Mouse (Mus musculus) c-Kit-positive CD71-positive TER-119-negative erythroid progenitor cells, embryonic 14.5 days (primary cell): ENCODE results near the gene Nudt14.

Experiments used
- DNase-seq: peaks from one replicate; pipeline ENCODE4 v3.0.0-alpha.2; 2013; ENCODE audit warnings: low read depth

Gene Nudt14

DNA sequence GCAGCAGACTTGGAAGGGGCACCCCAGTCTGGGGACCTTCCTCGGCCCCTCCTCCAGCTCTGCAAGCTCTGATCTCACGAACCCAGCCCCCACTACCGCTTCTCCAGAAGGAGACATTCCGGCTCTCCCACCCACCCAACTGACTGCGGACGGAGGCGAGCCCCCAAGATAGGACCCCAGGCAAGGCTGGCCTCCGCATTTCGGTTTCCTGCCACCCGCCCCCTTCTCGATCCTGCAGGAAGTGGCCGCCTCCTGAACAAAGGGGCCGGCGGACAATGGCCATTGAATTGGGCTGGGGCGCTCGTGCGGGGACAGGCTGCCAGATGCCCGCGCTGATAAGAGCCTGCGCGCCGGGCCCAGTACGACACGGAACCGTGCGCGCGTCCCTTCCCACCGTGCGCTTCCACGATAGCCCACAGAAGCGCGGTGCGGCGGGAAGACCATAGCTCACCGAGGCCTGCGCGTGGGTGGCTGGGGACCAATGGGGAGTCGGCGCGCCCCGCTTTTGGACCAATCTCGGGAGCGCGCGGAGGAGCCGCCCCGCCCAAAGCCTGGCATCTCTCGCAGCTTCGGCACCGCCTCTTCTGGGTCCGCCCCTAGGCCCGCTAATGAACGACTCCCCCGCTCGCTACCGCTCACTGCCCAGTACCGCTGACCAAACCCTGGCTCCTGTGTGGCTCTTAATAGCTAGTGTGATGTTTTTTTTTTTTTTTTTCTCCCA is 8.3 kb upstream of the Nudt14 start:
- DNase-seq, result peak; percentile 77

DNA sequence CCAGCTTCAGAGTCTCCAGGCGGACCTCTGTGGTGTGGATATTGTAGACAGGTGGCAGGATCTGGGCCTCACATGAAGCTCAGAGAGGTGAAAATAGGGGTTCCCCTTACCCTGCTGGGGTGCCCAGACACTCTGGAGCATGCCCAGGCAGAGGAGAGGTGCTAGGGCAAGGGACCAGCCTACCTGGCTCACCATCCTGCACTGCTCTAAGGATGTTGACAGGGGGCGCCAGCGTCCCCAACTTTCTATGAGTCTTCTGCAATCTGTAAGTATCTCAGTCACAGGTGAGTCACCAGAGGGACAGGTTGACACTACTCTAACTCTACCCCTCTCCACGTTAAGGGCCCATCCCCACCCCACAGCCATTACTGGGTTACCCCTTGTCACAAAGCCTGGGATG is 5.4 kb upstream of the Nudt14 start:
- peak; percentile 37 for DNase-seq

DNA sequence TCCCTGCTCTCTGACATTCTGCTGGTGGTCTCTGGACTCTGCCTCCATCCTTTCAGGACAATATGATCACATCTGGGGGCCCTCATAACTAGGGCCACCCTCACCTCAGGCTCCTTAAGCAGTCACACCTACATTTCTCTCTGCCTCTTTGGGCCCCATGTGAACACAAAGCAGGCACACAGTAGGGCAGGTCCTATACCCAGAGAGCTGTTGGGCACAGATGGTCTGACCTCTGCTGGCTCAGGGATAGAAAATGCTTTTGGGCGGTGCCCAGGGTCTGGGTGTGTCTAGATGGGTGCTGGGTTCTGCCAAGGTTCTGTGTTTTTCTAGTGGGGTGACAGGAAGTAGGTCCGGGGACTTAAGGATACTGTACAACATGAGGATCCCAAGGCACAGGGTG is 1.7 kb upstream of the Nudt14 start:
- DNase-seq, result no peak

DNA sequence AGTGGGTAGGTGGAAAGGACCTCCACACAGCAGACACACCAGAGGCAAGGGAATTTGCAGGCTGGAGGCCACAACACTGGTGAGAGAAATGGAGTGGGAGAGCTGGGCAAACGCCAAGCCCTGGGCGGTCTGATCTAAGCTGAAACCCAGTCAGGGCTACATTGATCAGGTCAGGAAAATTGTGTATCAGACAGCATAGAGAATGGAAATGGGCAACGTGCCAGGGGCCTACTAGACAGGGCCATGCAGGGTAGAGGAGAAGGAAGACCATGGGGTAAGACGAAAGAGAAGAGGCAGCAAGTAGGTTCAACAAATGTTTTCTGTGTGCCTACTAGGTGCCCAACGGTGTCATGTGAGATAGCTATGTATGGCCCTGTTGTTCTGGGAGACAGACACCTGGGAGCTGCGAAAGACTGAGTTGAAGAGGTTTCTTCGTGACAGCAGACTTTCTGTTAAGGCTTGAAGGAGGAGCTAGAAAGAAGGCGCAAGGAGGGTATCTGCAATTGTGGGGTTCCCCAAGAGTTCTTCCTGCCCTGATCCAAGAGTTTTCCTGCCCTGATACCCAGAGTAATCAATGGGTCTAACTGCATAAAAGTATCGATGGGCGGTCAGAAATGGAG is 658 bp downstream of the Nudt14 start:
- no peak for DNase-seq

DNA sequence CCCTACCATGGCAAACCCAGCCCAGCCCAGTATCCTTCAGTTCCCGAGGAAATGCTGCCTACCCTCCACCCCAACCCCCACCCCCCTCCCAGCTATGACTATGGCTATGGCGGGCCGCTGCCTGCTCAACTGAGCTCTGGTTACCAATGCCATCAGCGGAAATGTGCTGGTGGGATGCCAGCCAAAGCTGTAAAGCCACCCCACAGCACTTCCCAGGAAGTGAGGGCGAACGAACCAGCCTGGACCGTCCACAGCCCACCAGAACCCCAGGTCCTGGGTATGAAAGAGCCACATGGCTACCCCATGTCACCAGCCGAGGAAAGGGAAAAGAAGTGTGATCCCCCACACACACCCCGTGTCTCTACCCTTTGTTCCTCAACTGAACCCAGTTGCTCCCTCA is 1.2 kb downstream of the Nudt14 start:
- DNase-seq, result no peak

DNA sequence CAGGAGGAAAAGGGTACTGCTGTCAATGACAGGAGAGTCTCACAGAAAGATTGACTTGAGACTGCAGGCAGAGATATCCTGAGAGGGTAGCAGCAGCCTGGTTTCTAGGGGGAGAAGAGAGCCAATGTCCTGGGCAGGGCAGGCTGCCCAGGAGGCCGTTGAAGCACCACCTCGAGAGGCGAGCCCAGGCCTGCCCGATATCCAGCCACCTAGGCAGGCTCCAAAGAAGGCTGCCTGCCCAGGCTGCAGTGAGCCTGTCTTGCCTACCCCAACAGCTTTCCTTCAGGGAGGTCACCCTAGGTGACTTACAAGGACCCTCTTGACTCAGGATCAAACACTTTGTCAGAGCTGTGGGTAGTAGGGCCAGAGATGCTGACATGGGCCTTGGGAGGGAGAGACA is 1.7 kb downstream of the Nudt14 start:
- no peak for DNase-seq

DNA sequence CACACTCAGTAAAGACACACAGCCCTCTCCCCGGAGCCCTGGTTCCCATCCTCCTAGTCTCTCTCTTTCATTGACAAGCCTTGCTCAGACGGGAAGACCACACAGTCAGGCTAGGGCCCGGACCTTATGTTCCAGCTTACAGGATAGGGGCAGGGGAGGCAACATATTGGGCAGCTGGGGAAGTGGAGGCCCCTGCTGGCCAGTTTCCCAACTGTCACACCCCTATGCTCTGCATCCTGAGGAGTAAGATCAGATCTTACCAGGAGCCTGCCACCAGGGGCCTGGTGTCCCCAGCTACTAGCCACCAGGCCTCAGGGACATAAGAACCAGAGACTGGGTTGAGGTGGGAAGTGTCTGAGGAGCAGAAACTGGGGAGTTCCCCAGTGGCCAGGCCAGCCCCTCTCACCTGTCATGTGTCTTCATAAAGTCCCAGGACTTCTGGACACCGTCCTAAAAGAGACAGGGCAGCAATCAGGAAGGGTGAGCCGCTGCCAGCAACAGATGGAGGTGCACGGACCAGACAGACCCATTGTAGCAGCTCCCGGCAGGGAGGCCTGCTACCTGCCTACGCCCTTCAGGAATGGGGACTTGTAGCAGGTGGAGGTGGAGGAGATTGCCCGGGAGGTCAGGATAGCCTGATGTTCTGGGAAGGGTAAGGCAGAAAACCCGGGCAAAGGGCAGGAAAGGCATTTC is 2.9 kb downstream of the Nudt14 start:
- DNase-seq, result no peak

DNA sequence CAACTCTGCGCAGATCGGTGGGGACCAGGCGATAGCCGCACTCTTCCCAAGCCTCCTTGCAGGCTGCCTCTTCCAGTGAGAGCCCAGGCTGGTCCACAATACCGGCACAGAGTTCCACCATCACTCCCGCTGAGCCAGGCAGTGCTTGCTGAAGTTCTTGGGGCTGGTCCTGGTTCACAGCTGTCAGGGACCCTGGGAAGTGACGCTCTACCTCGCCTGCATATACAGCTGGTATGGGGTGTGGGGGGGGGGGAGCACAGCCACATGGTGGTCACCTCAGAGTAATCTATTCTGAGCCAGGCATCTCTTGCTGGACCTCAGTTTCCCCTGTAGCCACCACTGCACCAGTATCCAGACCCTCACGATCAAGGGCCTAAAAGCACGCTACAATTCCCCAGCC is 3.6 kb downstream of the Nudt14 start:
- no peak for DNase-seq

DNA sequence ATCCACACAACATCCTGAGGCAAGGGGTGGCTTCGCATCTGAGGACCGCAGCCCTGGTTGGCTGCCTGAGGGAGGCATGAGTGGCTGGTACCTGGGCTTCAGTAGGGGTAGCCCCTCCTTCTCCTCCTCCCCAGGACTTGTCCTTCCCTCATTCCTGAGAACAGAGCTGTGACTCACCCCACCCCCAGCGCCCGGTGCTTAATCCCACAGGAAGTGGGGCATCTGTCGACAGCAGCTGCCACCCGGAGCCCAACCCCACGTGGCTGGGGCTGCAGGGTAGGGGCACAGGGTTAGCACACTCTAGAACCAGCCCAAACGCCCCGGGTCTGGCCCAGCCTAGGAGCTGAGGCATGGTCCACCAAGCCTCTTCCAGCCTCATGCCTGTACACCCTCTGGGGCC is 4.0 kb downstream of the Nudt14 start:
- no peak for DNase-seq

DNA sequence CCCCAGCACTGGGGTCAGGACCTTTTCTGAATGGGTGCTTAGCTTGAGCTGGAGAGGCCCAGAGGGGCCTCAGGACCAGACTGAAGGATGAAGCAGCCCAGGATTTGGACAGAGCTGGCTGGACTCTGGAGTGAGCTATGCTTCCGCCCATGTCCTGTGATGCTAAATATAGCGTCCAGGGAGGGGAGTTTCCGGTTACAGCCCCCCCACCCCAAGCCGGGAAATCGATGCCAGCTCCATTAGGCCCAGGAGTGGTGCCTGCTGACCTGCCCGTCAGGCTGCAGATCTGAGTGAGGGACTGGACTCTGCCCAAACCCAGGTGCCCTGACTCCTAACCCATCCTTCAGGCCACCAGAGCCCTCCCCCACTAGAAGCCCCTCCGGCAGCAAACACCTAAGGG is 9.3 kb downstream of the Nudt14 start:
- no peak for DNase-seq

DNA sequence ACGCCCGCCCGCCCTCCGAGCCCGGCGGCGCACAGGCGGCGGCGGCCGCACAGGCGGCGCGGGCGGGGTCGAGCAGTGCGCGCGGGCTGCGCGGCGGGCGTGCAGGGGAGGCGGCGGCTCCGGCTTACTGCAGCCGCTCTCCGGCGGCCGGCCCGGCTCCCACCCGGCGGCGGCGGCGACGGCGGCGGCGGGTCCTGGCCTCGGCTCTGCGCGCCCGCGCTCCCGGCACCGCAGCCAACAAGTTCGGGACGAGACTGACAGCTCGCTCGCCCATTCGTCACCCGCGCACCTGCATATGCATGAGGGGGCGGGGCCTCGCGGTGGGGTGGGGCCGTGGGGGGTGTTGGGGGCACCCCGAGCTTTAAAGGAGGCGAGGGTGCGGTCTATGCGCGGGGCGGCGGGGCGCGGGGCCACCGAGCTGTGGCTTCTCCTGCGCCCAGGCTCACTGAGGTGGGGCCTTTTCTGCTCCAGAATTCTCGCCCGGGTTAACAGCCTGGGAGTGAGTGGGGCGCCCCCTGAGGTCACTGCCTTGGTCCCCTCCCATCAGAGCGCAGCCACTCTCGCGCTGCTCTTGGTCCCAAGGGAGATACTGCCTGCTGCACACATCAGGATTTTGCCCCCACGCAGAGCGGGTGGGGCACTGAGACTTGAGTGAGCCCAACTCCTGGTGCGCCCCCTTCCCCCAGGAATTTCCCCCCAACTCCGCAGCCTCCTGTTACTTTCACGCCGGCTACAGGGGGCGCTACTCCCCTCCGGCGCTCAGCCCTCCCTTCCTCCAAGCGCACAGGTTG is 12.2 kb downstream of the Nudt14 start, which contains the start of gene Jag2:
Jag2 (minus strand) TSS at position 215 of the 791 bp plus-strand sequence.
- DNase-seq, result no peak

DNA sequence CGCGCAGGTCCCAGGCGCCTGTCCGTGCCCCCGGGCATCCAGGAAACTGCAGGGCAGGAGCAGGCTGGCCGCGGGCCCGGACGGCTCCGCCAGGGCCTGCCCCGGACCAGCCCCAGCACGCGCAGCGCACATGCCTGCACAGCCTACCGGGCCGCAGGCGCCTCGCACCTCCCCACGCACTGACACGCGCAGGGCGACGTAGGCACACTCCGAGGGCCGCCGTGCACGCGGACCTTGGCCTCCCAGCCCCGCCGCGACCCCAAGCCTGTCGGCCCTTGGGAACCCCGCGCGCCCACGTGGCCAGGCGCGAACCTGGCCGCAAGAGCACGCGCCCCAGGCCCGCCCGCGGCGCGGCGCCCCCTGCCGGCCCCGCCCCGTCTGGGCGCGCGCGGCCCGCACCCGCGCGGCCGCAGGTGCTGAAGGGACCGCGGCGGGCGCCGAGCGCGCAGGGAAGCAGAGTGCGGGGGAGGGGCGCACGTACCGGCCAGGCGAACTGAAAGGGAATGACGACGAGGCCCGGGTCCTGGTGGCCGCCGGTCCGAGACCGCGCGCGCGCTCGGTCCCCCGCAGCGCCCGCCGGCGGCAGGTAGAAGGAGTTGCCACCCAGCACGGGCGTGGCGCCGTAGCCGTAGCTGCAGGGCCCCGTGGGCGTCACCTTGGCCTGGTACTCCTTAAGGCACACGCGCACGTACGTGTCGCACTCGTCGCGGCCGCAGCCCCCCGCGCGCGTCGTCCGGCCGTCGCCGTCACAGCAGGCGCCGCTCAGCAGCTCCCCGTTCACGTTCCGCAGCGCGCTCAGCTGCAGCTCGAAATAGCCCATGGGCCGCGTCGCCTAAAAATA is 13.3 kb downstream of the Nudt14 start:
- no peak for DNase-seq

DNA sequence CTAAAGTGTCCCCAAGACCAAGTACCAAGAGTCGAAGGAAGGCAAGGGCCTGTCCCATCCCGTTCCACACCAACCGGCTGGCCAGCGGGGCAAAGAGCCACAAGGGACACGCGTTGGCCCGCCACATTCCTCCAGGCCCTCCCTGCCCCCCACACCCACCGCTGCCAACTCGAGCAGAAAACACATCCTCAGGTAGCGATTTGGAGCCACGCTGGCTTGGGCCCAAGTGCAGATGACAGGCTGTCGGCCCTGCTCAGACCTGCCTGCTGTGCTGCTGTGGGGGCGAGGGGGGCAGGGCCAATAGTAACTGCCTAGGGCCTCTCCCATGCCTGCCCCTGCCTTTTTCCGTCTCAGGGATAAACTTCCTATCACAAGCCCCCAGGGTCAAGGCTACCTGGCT is 14.7 kb downstream of the Nudt14 start:
- DNase-seq, result no peak

DNA sequence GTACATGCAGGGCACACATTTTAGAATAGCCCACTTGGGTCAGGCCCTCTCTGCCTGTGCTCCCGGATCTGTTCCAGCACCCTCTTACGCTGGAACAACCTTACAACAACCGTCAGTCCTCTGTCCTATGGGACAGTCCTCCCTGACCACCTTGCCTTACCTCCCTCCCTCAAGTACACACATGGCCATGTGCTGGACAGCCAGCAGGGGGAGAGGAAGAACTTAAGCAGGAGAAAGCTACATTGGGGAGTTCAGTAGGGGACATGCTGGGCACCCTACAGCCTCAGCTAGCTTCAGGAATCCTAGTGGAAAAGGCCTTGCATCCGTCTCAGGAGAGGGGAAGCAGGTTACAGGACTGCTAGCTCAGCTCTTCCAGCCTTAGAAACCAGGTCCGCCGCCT is 16.0 kb downstream of the Nudt14 start:
- no peak for DNase-seq

DNA sequence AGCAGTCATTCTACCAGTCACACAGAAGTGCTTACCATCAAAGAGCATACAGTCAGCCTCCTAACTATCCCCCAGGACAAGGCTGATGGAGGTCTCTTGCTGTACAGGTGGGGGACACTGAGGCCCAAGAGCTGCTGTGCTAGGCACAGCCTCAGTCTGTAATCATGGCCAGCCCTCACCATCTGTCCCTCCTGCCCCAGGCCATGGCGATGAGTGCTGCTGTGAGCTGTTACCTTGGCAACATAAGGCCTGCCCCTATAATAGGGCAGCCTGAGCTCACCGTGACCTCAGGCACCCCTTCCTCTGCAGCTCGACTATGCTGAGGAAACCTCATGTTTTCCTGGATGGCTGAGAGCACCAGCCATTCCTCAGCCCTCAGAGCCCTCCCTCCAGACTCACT is 19.4 kb downstream of the Nudt14 start:
- no peak for DNase-seq

DNA sequence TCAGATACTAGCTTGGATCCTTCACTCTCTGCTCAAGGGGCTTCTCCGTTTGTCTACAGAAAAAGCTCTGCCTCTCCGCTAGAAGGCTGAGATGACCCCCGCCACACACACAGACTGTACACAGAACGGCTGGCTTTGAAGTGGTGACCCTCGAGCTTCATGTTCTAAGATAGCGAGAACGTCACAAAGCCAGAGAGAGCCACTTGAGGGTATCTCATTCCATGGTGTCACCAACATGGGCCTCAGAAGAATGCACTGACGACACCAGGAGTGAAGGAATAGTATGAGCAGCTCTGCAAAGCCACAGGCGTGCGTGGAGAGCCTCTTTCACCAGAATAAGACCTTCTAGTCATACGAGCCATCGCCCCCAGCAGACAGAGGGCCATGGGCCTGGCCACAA is 20.4 kb downstream of the Nudt14 start:
- DNase-seq, result no peak

DNA sequence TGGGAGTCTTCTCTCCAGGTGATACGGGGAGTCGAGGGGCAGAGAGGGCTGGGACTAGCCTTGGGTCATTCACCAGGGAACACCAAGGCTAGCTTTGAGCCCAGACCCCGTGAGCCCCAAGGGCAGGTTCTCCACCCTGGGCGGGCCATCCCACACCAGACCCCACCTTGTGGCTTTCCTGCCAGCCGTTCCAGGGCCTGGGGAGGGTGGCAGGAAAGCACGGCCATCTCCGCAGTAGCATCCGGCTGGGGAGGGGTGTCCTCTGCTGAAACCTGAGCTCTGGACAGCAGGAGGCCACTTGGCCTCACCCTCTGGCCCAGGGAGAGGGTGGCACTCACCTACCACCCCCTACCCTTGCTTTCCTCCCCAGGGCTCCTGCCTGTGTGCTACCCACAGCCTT is 24.0 kb downstream of the Nudt14 start:
- DNase-seq, result no peak

DNA sequence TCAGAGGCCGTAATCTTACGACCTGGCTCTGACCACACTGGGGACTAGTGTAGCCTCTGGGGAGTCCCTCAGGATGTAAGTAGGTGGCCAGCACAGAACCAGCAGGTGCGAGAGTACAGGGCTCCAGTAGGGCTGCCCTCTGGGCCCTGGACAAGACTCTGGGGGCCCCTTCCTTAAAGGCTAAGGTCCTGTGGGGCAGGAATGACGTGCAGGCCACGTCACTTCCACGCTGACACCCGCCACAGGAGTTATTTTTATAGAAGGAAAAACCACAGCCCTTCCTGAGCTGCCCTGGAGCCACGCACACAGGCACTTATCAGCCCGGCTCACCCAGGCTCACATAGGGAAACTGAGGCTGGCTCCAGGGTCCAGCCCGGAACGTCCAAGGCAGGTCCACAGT is 24.4 kb downstream of the Nudt14 start:
- no peak for DNase-seq

DNA sequence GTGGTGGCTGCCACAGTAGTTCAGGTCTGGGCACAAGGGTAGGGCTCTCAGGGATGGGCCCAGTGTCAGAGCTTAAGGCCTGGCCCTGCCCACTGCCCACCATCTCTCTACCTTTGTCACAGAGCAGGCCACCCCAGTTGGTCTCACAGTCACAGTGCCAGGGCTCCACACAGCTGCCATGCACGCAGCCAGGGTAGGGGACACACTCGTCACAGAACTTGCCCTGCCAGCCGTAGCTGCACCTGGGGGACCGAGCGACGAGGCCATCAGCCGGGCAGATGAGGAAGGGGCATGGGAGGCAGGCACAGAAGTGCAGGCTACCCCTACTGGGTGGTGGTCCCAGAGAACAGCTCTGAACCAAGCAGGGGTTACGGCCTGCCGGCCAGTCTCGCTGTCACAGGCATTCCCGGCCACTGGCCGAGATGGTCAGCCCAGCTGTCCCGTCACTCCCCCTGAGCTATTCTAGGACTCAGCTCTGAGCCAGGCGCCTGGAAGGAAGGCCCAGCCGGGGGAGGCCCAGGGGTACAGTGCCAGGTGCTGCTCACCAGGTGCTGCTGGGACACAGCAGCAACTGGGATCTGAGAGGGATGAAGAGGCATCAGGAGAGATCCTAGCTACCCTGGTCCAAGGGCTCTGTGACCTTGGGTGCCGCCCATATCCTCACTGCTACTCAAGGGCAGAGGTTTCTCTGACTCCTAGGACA is 25.1 kb downstream of the Nudt14 start:
- no peak for DNase-seq

DNA sequence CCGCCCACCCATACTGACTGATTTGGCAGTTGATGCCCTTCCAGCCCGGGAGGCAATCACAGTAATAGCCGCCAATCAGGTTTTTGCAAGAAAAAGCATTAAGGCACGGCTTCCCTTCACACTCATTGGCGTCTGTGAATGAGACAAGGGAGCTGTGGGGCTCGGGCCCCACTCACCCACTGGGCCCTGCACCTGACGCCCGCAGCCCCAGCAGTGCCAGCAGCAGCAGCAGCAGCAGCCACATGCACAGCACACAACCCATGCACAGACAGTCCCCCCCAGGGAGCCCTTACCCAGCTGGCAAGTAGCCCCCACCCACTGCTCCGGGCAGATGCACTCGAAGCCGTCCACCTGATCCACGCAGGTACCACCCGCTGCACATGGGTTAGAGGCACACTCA is 26.3 kb downstream of the Nudt14 start:
- DNase-seq, result no peak

DNA sequence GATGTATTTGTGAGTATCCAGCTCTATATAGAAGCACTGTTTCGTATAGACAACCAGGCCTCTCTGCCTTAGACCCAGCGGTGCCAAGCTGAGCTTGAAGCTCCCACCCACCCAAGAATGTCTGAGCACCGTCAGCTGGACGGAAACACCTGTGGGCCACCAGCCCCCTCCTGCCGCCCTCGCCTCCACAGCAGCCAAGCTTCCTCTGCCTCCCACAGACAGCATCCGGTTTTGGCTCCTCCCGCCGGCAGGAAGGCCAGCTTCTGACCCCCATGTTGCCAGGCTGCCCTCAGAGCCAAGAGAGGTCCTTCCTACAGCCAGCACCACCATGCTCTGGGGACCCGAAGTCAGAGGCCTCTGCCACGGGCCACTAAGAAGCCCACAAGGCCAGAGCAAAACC is 27.4 kb downstream of the Nudt14 start:
- DNase-seq, result no peak
